Mouse (Mus musculus): ENCODE data around the gene Pomc.
"Not testable (repeated sequence)": the region's sequence is repeated elsewhere in the genome, so short reads cannot be mapped to it uniquely, and the experiment has no call there.

Pomc gene

DNA sequence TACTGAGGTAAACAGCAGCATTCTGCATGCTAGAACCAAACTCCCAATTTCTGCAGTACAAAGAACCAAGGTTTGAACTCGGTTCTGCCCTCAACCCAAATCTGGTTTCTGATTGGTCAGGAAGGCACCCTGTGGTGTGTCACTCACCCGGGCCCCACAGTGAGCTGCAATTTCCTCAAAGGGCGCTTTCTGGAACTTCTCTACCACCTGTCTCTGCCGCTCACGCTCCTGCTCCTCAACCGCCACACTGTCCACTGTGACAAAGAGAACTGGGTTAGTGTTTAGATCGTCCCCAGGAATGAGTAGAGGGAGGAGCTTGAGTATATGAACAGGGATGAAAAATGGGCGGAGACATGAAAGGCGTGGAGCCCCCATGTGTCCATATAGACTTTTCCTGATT lies 13.6 kb downstream of the Pomc start:
- no peak for DNase-seq (ENCODE audit: low spot score)

DNA sequence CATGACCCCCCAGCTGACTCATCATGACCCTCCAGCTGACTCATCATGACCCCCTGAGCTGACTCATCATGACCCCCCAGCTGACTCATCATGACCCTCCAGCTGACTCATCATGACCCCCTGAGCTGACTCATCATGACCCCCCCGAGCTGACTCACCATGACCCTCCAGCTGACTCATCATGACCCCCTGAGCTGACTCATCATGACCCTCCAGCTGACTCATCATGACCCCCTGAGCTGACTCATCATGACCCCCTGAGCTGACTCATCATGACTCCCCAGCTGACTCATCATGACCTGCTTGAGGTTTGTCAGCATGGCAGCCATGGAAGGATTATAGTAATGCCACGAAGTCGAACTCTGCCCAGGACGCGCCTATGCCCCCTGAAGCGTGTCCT lies 18.4 kb downstream of the Pomc start:
- DNase-seq (ENCODE audit: low spot score): not testable (repeated sequence)

DNA sequence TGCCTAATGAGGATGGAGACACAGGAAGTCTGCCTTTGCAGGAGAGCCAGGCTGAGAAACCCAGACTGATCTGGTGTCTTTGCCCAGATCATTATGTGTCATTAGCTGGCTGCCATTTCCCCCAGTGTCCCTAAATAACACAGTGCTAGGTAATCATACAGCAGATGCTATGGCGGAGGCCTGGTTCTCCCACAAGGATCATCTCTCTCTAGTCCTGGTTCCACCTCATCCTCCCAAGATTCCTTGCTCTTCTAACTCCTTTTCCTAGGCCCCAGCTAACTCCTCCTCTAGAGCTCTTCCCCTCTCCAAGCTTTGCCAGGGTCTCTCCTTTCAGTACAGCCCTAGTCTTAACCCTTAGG lies 26.2 kb downstream of the Pomc start:
- DNase-seq (ENCODE audit: low spot score): no peak

DNA sequence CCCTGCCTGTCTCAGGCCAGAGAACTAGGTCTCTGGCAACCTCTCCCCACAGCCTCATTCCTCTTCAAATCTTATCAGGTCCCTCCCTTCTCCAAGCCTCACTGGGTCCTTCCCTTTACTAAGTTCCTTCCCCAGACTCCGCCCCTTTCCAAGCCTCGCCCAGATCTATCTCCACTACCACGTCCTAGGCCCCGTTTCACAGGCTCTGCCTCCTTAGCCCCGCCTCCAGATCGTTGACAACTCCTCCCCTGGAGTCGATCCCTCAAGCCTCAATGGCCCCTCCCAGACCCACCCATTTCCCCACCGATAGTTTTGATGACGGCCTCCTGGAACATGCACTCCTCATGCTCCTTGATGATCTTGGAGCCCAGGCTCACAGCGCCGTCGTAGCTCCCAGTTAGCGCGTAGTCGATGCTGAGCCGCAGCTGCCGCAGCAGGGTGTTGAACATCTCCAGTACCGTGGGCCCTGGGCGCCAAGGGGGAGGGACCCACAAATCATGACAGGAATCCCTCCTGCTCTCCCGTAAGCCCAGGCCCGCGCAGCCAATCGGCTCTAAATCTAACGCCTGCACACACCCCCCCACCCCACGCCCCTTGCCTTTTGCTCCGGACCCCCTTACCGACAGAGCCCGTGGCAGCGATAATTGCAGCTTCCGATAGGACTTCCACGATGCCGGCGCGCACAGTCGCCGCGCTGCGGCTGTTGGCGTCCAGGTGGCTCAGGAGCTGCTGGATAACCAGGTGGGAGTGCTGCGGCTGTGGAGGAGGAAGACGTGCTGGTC lies 26.8 kb downstream of the Pomc start:
- DNase-seq (ENCODE audit: low spot score): peak; percentile 69

DNA sequence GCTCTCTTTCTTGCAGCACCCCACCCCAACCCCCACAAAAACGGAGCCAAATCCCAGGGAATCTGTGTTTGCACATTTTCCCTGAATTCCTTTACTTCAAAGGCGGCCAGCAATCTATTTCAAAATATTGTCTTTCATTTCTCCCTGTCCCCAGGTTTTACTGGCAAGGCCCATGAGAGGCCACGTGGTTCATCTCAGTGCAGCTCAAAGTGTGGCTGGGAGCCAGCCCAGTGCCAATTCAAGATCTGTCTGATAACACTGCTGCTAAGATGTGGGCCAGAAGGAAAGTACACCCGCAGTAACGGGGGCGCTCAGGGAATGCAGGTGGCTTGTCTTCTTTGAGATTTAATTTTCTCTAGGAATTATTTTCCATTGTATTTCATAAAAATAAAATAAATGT lies 27.5 kb downstream of the Pomc start:
- DNase-seq (ENCODE audit: low spot score): peak; percentile 20

DNA sequence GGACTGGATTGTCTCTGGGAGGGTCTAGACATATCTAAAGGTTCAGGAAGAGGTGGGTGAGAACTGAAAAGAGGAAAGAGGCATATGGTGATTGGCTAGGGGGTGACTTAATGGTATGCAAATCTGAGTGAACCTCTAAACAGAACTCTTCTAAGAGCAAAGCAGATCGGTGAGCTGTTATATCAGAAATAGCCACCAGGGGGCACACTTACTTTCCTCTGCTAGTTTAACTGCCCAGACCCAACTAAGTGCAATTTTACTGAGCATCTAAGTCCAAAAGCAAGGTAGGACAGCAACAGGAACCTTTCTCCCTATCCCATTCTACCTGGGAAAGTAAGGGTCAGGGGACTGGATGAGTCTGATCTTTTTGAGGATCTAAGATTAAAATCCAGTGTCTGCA lies 29.0 kb downstream of the Pomc start:
- DNase-seq (ENCODE audit: low spot score): peak; percentile 59

DNA sequence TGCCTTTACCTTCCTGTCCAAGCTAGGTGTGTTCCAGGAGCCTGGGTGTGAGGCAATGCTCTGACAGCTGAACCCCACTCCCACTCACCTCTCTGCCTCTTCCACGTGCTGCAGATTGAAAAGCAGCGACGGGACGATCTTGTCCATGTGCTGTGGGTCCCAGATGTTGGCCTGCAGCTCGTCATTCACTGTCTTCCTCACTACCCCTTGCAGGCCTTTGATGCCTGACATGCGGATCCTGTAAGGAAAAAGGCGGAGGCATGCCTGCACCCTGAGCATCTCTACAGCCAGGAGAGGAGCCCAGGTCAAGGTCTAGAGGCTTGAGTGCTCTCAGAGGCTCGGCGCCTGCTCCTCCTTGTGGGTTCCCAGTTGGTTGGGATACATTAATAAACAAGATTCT lies 29.7 kb downstream of the Pomc start:
- DNase-seq (ENCODE audit: low spot score): no peak

DNA sequence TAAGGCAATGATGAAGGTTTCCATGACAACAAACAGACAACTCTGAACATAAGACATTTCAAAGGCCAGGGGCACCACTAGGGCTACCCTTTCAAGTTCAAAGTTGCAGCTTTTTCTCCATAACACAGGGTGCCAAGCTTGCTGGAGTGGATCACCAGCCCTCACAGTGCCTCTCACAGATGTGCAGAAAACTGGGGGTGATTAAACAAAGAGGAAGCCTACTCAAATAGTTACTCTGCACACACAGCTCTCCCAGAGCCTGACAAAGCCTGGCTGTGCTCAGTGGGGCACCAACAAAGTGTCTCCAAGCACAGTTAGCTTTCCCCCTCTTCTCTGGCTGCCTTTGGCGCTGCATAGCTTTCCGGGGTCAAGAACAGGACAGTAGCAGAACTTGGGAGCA lies 35.2 kb downstream of the Pomc start:
- DNase-seq (ENCODE audit: low spot score): no peak

DNA sequence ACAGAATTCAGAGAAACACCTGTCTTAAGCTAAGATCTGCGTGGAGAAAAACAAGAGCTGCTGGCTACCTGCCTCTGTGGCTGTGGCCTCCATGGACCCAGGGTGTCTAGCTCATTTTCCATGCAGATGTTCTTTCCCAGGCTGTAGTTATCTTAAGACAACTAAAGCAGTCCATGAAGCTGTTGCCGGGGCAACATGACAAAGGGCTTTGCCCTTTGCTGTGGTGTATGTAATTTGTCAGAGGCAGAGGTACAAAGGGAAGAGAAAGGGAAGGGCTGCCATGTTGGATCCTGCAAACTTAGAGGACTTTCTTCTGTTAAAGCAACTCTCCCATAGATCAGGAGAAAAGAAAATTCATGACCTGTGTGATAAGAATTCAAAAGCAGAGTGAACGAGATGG lies 36.3 kb downstream of the Pomc start:
- DNase-seq (ENCODE audit: low spot score): no peak

DNA sequence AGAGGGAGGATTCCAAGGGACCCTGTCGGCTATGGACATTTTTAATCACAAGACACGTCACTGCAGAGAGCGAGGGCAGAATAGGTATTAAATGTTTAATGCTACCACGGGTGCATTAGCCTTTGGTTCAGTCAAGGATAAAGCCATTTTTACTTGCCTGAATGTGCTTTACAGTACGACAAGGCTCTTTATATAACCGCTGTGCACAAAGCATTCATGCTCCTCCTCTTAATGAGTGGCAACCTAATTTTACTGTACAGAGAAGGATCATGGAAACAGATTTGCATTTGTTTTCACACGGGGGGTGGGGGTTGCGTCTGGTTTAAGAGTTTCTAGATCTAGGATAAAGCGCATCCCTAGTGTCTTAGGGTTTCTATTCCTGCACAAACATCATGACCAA lies 42.0 kb downstream of the Pomc start:
- no peak for DNase-seq (ENCODE audit: low spot score)

DNA sequence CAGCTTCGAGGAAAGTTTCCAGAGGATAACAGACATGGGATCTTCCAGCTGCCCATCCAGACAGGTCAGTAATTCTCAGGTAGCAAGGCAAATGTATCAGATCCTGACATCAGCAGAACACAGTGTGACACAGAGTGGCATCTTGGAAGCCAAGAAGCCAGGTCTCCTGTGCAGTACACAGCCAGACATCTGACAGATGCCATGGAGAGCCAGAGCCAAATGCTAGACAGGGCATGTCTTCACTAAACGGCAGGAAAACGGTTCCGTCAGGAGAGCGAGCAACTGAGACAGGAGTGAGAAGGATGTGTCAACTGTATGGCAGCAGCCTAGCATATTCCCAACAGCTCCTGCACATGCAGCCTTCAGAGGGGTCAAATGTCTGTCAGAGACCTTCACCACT lies 45.7 kb downstream of the Pomc start:
- DNase-seq (ENCODE audit: low spot score): no peak

DNA sequence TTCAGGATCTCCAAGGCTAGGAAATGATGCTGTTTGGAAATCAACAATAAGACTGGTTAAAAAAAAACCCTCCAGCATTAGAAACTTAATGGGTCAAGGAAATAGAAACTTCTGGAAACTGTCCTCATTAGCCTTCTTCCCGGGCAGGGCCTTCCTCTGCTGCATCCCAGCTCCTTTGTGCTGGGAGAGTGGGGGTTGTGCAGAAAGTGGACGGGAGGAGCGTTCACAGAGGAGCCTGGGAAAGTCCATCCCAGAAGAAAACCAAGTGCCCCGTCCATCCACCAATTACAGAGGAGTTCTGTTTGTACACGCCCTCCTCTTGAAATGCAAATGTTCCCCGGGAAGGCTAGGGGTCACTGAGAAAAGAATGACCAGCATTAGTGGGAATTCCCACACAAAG lies 49.9 kb downstream of the Pomc start:
- no peak for DNase-seq (ENCODE audit: low spot score)

DNA sequence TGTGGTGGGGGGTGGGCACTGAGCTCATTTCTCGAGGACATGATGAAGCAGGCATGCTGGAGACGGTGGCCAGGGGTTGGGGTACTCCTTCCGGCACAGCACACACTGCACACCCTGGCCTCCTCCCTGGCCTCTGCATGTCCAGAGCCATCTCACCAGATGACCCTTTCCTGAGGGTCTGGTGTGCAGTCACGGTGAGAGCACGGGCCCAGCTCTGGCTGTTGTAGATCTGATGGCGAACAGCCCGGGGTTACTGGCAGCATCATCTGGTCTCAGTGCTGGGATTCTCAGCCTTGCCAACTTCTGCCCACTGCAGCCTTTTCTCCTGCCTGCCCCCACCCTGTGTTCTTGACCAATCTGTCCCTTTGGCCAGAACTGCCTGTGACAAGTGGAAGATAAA lies 51.3 kb downstream of the Pomc start:
- no peak for DNase-seq (ENCODE audit: low spot score)

DNA sequence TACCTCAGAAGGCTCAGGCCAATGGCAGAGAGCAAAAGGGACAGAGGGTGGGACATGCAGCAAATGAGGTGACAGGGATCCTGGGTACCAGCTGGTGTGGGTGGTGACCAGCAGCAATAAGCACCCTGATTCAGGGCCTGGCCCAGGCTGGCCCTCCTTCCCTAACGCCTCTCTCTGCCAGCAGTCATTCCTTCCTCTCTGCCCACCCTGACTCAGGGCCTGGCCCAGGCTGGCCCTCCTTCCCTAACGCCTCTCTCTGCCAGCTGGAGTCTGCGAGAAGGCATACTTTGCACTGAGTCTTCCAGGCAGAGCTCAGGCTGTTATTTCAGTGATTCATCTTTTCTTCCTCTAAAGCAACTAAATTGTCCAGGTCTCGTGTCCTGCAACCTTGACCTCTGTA lies 52.4 kb downstream of the Pomc start:
- no peak for DNase-seq (ENCODE audit: low spot score)

DNA sequence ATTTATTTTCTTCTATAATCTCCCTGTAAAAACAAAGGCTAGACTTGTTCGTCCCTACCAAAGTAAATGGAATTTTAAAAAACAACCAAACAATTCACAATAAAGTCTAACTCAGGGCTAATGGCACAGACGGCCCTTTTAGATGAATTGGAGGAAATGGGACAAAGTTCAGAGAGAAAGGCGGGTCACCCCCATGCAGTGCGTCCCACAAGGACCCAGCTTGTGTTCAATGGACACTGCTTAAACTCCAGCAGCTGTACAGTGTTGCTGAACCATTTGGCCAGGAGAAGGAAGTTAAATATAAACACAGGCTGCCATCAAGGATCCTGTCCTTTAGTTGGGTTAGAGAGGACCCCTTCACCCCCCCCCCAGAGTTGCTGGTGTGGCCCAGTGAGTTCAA lies 53.0 kb downstream of the Pomc start:
- DNase-seq (ENCODE audit: low spot score): no peak

DNA sequence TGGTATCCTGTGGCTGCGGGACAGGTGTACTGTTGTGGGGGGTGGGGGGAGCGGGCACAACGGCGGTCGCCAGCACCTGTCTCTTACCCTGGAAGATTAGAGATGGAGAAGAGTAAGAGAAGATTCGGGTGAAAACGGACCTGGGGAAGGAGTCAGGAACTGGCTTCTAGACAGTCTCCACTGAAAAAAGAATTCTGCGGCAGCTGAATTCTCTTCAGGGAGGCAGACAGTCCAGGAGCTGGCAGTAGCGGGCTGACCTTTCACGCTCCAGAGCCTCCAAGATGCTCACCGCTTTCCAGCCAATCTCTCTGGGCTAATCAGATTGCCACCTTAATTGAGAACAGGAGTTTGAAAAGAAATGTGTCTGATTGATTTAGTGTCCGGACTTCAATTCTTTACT lies 54.0 kb downstream of the Pomc start:
- no peak for DNase-seq (ENCODE audit: low spot score)

Data from T-cell, adult 2 months (primary cell).